Mouse (Mus musculus): Measurements from ENCODE around the gene Smyd3.
"Not testable (repeated sequence)": the region's sequence is repeated elsewhere in the genome, so short reads cannot be mapped to it uniquely, and the experiment has no call there.

The Smyd3 gene

DNA sequence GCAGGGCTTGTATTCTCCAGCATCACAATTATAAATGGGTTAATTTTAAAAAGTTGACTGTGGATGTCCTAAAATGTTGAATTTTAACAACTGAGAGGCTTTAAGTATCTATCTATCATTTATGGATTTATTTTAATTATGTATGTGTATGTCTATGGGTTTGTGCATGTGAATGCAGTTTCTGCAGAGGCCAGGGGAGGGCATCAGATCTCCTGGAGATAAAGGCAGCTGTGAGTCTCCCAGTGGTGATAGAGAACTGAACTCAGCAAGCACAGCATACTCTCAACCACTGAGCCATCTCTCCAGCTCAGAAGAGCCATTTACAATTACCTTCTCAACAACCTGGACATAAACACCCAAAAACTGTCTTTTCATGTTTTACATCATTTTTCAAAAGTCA lies 321.4 kb downstream of the Smyd3 start:
- ATAC-seq (ENCODE audit: insufficient number of reproducible peaks, low FRiP score, low TSS enrichment) = no peak

DNA sequence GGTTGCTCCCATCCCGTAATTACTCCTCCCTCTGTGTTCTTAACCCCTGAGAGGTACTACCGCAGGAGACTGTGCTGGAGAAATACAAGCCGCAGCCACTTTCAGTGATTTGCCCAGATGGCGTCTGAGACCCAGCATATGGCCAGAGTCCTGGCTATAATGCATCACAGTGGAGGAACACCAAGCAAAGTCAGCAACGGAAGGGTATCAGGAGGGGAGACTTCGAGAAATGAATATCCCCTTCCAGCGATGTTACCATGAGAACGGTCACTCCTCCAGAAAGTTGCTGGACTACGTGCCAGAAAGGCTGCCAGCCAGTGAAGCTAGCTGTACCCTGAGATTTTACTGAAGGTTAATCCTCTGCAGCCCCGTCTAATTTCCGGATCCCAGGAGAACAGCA lies 325.1 kb downstream of the Smyd3 start:
- peak; percentile 52; the same call in 1 of the 2 replicates for ATAC-seq (ENCODE audit: insufficient number of reproducible peaks, low FRiP score, low TSS enrichment)

DNA sequence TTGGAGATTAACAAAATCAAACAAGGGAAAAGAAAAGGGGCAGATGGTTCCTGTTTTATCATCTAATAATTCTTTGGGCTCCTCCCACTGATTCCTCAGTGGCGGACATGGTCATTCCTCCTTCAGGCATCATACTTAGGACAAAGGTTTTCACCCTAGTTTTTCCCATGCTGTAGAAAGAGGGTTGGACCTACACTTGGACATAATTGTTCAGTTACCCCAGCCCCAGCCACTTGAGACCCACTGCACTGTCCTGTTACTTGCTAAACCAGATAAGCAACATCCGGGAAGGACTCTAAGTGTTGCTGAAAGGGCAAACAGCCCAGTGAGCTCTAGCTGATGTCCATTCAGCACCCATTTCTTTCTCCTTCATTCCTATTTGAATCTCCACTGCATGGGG lies 327.0 kb downstream of the Smyd3 start:
- ATAC-seq (ENCODE audit: insufficient number of reproducible peaks, low FRiP score, low TSS enrichment) = no peak

DNA sequence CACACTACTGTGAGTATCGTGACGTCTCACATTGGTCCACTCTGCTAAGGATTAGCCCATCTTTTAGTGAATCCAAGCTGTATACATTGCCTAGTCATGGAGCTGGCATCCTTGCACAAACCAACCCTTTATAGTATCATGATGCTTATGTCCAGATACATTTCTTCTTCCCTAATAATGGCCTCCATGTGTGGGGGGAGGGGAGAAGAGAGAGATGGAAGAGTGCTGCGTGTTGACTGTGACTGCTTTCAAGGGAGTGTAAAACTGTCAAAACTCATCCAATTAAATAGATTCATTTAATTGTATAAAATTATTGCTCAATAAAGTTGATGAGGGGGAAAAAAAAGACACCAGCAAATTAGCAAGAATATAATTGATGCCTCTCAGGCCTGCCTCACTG lies 330.7 kb downstream of the Smyd3 start:
- ATAC-seq (ENCODE audit: insufficient number of reproducible peaks, low FRiP score, low TSS enrichment) = no peak

DNA sequence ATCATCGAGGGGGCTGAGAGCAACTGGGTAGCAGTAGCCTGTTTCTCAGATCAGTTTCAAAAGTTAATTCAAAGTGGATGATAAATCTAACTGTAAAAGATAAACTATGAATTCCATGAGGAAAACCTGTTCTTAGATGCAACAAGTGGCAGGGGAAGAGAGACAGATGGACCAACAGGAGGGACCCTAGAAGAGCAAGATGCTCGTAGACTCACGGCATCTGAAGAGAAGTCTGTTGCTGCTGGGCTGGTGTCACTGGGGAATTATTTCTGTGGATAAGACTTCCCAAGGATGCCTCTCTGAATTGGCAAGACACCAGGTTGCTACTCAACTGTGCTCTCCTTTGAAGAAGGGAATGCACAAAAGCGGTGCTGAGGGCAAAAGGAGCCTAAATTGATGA lies 333.2 kb downstream of the Smyd3 start:
- no peak for ATAC-seq (ENCODE audit: insufficient number of reproducible peaks, low FRiP score, low TSS enrichment)

DNA sequence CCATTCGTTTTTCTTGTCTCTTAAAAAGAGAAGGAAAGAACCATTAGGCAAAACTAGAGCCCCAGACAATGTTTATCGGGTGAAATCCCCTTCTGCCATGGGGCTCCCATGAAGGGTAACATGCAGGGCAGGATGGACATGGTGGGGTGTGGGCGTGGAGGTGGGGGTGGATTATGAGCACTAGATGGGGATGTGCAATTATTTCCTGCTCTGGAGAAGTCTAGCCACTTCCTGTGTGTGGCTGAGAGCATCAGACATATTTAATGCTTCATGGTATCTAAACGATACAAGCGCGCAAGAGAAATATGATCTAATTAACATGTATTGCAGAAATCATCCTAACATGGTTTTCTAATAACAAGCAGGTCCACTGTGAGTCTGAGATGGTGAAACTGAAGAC lies 334.3 kb downstream of the Smyd3 start:
- no peak for ATAC-seq (ENCODE audit: insufficient number of reproducible peaks, low FRiP score, low TSS enrichment)

DNA sequence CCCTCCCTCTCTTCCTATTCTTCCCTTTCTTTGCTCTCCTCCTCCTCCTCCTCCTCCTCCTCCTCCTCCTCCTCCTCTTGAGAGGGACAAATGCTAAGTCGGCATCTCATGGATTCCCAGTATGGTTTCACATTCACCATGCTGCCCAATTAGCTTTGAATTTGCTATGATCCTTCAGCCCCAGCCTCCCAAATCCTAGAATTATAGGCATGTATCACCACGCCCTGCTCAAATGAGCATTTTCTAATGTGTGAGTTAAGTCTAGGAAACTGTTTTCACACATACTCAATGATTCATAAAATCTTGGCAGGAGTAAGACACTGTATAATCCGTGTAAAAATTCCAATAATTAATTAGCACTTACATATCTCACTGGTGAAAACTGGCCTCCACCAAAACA lies 337.3 kb downstream of the Smyd3 start:
- ATAC-seq (ENCODE audit: insufficient number of reproducible peaks, low FRiP score, low TSS enrichment) = no peak

DNA sequence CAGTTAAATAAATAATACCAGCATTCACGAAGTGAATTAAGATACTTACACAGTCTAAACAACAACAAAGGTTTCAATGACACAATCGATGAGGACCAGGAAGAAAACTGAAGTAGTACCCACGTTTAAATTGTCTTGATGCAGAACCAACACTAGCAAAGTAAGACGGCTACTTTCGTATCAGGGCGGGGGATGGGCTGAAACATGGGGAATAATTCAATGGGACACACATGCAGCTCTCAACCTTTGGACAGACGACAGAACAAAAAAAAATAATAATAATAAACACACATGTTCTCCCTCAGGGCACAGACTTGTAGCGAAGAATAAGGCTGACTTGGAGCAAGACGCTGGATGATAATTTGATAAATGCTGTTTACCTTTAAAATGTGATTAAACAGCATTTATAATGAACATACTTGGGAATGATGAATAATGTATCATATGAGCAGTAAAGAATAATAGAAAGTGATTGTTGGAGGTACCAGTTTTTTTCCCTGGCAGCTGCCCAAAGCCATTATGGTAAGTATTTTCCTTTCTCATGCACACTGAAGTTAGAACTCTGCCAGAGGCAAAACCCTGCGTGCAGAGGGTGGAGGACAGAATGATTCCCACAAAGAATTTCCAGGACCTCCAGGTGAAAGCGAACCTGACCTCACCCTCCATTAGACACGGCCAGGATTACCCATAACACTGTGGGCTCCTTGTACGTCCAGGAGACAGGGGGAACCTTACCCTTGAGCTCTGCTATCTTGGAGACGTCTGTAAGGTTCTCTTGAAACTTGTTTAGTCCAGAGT lies 340.8 kb downstream of the Smyd3 start:
- no peak for ATAC-seq (ENCODE audit: insufficient number of reproducible peaks, low FRiP score, low TSS enrichment)

DNA sequence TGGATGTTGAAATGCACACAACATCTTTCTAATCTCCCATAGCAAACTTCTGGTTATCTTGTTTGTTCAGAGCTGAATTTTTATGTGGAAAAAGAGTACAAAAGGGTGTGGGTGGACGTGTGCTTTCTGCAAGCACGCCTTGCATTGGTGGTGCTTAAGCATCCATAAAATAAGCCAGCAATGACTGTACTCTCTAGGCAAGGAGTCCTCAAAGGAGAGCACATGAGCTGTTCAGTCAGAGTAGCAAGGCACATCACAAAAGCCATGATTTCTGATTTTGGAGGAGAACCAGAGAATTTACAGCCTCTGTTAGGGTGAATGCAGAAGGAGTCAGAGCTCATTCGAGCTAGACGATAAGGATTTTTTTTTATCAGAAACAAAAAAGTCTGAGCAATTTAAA lies 343.6 kb downstream of the Smyd3 start:
- no peak for ATAC-seq (ENCODE audit: insufficient number of reproducible peaks, low FRiP score, low TSS enrichment)

DNA sequence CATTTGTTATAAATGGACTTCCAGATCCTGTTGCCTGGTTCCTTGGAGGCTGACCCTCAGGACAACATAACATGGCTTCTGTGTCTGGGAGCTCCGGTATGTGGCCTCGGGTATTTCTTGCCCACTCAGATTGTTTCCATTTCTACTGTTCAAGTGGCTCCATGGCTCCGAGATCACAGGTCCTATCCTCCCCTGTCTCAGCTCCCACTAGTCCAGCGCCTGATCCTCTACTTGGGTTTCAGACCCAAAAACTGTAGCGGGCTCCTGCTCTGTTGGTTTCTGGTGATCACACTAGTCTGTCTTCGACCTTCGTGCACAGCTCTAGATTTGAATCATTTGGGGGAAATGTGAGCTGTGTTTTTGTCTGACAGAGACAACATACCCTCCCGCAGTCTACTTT lies 347.3 kb downstream of the Smyd3 start:
- no peak for ATAC-seq (ENCODE audit: insufficient number of reproducible peaks, low FRiP score, low TSS enrichment)

DNA sequence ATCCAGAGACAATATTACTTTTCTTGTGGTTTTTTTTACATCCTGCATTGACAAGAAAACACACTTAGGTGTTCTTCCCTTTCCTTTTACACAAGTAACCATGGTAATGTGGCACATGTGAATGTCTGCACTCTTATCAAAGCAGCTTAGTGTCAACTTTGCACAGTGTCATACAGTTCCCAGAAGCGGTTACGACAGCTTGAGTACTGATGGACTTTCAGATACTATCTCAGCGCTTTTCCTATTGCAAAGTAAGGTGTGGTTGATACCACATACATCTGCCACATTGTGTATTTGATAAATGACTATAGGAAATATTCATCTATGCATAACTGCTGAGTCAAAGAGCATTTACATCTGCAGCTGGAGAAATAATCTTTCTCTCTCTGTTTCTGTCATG lies 348.1 kb downstream of the Smyd3 start:
- no peak for ATAC-seq (ENCODE audit: insufficient number of reproducible peaks, low FRiP score, low TSS enrichment)

DNA sequence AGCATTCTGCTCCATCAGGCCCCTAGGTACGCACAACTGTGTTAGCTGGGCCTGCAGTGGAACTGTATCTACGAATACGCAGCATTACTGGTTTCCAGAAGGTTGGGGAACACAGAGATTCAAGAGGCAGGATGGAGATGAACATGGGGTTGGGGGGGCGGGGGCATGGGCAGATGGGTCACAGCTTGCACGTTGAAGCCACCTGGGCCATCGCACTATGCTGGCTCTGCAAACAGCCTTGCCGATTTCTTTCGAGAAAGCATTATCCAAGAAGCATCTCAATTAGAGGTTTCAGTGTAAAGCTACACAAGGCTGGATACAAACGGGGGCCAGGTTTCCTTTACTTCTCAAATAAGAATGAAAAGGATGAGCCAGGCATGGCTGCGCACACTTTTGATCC lies 348.7 kb downstream of the Smyd3 start:
- ATAC-seq (ENCODE audit: insufficient number of reproducible peaks, low FRiP score, low TSS enrichment) = no peak; the same call in 1 of the 2 replicates

DNA sequence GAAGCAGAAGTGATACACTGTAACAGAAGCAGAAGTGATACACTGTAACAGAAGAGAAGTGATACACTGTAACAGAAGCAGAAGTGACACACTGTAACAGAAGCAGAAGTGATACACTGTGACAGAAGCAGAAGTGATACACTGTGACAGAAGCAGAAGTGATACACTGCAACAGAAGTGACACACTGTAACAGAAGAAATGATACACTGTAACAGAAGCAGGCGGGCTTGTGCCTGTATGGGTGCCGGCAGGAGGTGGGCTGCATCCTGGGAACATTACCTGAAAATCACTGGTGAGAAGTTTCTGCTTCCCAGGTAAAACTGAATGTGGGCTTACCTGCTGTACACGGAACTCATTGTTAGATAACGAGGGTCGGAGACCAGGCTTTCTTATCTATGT lies 353.6 kb downstream of the Smyd3 start:
- not testable (repeated sequence) for ATAC-seq (ENCODE audit: insufficient number of reproducible peaks, low FRiP score, low TSS enrichment)

DNA sequence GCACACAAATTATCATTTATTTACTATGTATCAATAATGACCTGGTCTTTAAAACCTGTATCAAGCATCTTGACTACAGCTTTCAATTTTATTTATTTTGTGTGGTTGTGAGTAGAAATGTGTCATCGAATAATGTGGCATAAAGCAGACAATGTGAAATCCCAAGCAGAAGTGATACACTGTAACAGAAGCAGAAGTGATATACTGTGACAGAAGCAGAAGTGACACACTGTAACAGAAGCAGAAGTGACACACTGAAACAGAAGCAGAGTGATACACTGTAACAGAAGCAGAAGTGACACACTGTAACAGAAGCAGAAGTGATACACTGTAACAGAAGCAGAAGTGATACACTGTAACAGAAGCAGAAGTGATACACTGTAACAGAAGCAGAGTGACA lies 355.1 kb downstream of the Smyd3 start:
- ATAC-seq (ENCODE audit: insufficient number of reproducible peaks, low FRiP score, low TSS enrichment) = not testable (repeated sequence)

DNA sequence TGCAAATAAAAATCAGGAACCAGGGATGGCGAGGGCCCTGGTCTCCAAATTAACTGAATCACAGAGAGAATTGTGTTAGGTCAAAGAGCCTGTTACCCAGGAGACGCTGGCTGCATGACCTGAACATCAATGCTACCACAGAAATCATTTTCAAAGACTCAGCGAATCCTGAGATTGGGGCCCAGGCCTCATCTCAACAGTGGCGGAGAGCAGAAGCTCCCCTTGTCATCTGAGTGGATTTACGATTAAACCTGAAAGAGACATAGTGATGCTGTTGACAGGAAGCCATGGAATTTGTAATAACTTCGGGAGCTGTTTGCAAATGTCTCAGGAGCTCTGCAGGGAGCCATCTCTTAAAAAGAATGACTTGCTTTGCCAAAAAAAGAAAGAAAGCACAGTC lies 355.9 kb downstream of the Smyd3 start:
- no peak for ATAC-seq (ENCODE audit: insufficient number of reproducible peaks, low FRiP score, low TSS enrichment)

DNA sequence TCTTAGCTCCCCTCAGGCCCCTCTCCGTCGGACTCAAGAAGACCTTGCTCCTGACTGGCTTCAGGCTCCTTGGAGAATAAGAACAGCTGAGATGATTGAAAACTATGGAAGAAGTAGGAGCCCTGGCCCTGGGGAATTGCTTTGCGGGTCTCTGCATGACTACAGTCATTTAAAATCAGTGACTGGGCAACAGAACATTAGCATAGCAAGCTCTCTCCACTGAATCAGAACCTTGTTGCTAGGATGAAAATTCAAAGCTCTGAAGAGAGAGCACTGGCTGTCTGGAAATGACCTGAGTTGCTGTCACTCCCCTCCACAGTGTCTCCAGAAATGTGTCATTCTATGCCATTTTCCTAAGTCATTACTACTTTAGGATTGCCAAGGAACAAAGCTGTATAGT lies 357.1 kb downstream of the Smyd3 start:
- no peak for ATAC-seq (ENCODE audit: insufficient number of reproducible peaks, low FRiP score, low TSS enrichment)

DNA sequence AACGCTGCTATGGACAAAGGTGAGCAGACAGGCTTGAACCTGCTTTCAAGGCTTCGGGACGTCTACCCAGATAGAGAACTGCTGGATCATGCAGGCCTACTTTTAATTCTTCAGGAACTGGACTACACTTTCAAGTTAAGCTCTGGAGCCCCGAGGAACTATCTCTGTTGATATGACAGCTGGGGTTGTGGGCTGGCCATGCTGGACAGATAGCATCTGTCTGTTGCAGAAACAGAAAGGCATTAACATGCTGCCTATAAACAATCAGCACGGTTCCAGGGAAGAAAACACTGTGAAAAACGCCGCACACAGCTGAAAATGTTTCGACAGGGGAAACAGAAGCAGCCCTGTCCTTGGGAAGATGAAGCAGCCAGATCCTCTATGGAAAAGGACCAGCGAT lies 365.5 kb downstream of the Smyd3 start:
- ATAC-seq (ENCODE audit: insufficient number of reproducible peaks, low FRiP score, low TSS enrichment) = no peak

DNA sequence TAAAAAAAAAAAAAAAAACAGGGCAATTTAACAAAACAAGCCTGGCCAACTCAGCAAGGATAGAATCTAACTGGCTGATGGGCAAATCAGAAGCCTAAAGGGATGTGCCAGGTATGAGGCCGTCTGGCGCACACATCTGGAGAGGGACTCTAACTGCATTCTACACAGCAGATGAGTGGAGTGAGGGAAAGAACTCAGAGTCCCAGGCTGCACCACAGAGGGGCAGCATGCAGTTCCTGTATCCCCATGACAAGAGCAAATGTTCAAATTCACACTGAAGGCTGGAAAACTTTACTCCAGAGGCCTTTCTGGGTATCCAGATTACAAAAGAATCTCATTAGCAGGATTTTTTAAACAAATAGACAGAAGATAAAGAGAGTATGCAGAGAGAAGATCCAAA lies 366.6 kb downstream of the Smyd3 start:
- no peak for ATAC-seq (ENCODE audit: insufficient number of reproducible peaks, low FRiP score, low TSS enrichment)

DNA sequence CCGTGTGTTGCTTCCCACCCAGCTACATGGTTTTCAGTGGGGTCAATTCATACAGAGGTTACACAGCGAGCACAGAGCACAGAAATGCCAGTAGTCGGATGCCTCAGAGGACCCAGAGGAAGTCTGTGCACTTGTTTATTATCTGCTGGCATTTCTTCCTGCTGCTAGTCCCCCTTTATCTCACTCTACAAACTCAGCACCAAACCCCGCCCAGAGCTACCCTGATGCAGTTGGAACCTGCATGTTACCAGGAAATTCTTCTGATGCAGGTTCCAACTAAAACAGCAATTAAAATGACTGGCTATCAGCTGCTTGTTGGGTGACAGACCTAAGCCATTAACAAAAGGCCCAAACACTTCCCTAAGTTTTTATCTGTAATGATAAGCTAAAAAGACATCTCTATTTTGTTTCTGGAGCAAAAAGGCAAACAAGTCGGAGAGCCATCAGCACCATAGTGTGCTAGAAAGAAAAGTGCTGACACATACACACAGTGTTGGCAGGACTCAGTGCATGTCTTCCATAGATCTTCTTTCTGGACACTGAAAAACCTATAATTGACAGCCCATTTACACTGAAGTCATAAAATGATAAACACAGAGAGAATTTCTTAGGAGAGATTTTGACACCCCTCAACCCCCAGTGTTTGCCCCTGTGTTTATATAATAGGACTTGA lies 368.2 kb downstream of the Smyd3 start:
- no peak for ATAC-seq (ENCODE audit: insufficient number of reproducible peaks, low FRiP score, low TSS enrichment)

DNA sequence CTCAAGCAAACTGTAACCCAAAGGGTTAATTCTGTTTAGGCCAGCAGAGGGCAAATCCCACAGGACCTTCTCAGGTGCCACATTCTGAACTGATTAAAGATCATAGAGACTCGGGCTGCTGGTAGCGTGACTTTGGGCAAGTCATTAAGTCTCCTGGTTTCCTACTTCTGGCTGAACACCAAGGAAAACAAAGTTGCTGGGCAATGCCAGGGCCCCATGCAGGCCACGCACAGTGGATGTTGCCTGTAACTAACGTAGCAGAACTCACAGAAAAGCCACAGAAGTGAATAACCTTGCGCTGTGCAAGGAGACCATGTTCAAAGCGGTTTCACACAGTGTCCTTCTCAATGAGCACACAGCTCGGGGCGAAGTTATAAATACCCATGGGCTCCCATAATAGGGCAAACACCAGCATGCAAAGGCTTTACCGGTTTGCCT lies 371.1 kb downstream of the Smyd3 start:
- ATAC-seq (ENCODE audit: insufficient number of reproducible peaks, low FRiP score, low TSS enrichment) = no peak

DNA sequence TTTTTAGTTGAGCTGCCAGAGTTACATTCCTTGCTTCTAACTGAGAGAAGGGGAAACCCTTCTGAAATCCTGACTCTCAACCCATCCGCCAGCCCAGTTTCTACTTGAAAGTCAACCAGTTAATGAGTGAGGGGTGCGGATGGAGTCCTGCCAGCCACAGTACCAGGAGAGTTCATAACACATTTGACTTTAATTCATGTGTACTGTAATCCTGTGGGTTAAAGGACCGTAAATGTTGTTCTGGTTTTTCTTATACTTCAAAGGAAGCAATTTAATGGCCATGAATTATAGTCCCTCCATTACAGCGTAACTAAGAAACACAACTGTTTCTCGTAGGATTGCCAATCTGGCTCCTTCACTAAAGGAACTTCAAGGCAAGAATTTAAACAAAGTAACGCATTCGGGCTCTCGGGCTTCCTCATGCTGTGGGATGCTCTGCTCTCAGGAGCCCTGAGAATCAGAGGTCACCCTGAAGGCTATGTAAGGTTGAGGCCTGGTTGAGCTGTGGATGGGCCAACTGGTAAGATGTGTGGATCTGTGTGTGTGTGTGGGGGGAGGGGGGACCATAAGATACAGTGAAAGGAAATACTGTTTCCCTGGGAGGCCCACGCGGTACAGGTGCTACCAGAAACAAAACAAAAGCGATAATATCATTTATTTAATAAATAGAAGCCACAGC lies 374.5 kb downstream of the Smyd3 start:
- ATAC-seq (ENCODE audit: insufficient number of reproducible peaks, low FRiP score, low TSS enrichment) = no peak
